Mouse (Mus musculus) heart, embryonic 12.5 days (tissue): ENCODE data around the gene Uhrf1. TPM values are rescaled to one million over a fixed set of nuclear protein-coding genes. Genes with fewer than 3 reads are reported as not detected.
A peak's percentile ranks its signal among the peaks of the same experiment; 100 is the strongest.

Experiments used
- ATAC-seq: fragments of 200-750 bp; cut with Nextera tagmentation; 2 replicates; pipeline ENCODE4 v1.8.0; 2017; ENCODE audit warnings: moderate TSS enrichment, moderate library complexity; ENCODE audit not compliant: insufficient number of reproducible peaks, low FRiP score
- H3K27ac ChIP-seq: fragments of 300-500 bp; sonication (generic); 2 replicates; pipeline ENCODE4 v1.5.1; 2016; ENCODE audit warnings: mild to moderate bottlenecking, moderate library complexity; ENCODE audit not compliant: poor library complexity, severe bottlenecking
- H3K27me3 ChIP-seq: fragments of 300-500 bp; sonication (generic); replicated peaks from 2 replicates; pipeline ENCODE4 v1.6.1; 2016; ENCODE audit warnings: mild to moderate bottlenecking, moderate library complexity
- H3K36me3 ChIP-seq: fragments of 300-500 bp; sonication (generic); 2 replicates; pipeline ENCODE4 v1.6.1; 2016; ENCODE audit warnings: mild to moderate bottlenecking, moderate library complexity
- H3K4me1 ChIP-seq: fragments of 300-500 bp; sonication (generic); replicated peaks from 2 replicates; pipeline ENCODE4 v1.6.1; 2016; ENCODE audit warnings: mild to moderate bottlenecking
- H3K4me2 ChIP-seq: fragments of 300-500 bp; sonication (generic); 2 replicates; pipeline ENCODE4 v1.6.1; 2016; ENCODE audit warnings: mild to moderate bottlenecking, moderate library complexity
- H3K4me3 ChIP-seq: fragments of 300-500 bp; sonication (generic); 2 replicates; pipeline ENCODE4 v1.5.1; 2016; ENCODE audit warnings: mild to moderate bottlenecking
- H3K9ac ChIP-seq: fragments of 300-500 bp; sonication (generic); 2 replicates; pipeline ENCODE4 v1.6.1; 2016; ENCODE audit warnings: mild to moderate bottlenecking, moderate library complexity
- H3K9me3 ChIP-seq: fragments of 300-500 bp; sonication (generic); replicated peaks from 2 replicates; pipeline ENCODE4 v1.6.1; 2016; ENCODE audit warnings: mild to moderate bottlenecking, moderate library complexity
- WGBS: fragments of 180-500 bp; shearing (Covaris S2); methylation state at CpG from one replicate; pipeline ENCODE4 v1.1.7; 2016; 5-methylcytosine and 5-hydroxymethylcytosine counted together
- polyA plus RNA-seq: library from polyadenylated mRNA; unstranded; fragments of >200 nt; fragmentation: Nextera tagmentation; extraction: Ambion mirVana; gene quantifications from 2 replicates; pipeline ENCODE4 v1.2.1, GENCODE M21; 2016

Uhrf1 gene
- polyA plus RNA-seq, 1 experiment from 2014 or later, result 88.4 TPM

- H3K4me2 ChIP-seq, result no peak overlapping the region
- 0 out of 2 replicates have a peak overlapping the region, but pooled peaks have one; percentile 48 for H3K9ac ChIP-seq
- no peak overlapping the region for H3K27ac ChIP-seq
- no peaks in the 10 kb centered on the region for H3K9me3 ChIP-seq
- ATAC-seq, result peak; percentile 34; the same call in 1 of the 2 replicates
- peaks cover 46% of the 10 kb centered on the region for H3K36me3 ChIP-seq
- peaks cover 43% of the 10 kb centered on the region for H3K4me1 ChIP-seq
- H3K27me3 ChIP-seq, result no peaks in the 10 kb centered on the region
- H3K4me3 ChIP-seq, result no peak overlapping the region
- 34% methylated on average over 2 of the region's 2 CpGs for WGBS
These were observed 47.6 kb downstream of the Uhrf1 start for GRCm38 (mm10) chr17:56350694-56351093.

GRCm38 (mm10) chr17:56356921-56357885 lies 54.1 kb downstream of the Uhrf1 start:
- Histone ChIP-seq H3K4me3 (no peak overlapping the region), H3K4me1 (peaks cover 14% of the 10 kb centered on the region), H3K27me3 (no peaks in the 10 kb centered on the region), H3K27ac (no peak overlapping the region), H3K4me2 (no peak overlapping the region), H3K9me3 (no peaks in the 10 kb centered on the region), H3K36me3 (peaks cover 78% of the 10 kb centered on the region), H3K9ac (no peak overlapping the region)
- 60% methylated on average over 9 of the region's 9 CpGs for WGBS
- peak; percentile 25; the same call in 1 of the 2 replicates for ATAC-seq

GRCm38 (mm10) chr17:56359183-56359725 lies 56.1 kb downstream of the Uhrf1 start:
- no peak overlapping the region for H3K9ac ChIP-seq
- no peaks in the 10 kb centered on the region for H3K27me3 ChIP-seq
- no peak overlapping the region for H3K4me3 ChIP-seq
- 82% methylated on average over 3 of the region's 3 CpGs for WGBS
- H3K27ac ChIP-seq, result no peak overlapping the region
- H3K36me3 ChIP-seq, result peaks cover 68% of the 10 kb centered on the region
- no peaks in the 10 kb centered on the region for H3K9me3 ChIP-seq
- no peak overlapping the region for H3K4me2 ChIP-seq
- H3K4me1 ChIP-seq, result peaks cover 14% of the 10 kb centered on the region
- no peak for ATAC-seq

GRCm38 (mm10) chr17:56359864-56360263 lies 56.7 kb downstream of the Uhrf1 start:
- no peak overlapping the region for H3K4me2 ChIP-seq
- no peak overlapping the region for H3K4me3 ChIP-seq
- no peak overlapping the region for H3K27ac ChIP-seq
- H3K27me3 ChIP-seq, result no peaks in the 10 kb centered on the region
- peaks cover 62% of the 10 kb centered on the region for H3K36me3 ChIP-seq
- 84% methylated on average over 1 of the region's 1 CpGs for WGBS
- H3K9me3 ChIP-seq, result no peaks in the 10 kb centered on the region
- H3K4me1 ChIP-seq, result peaks cover 15% of the 10 kb centered on the region
- no peak overlapping the region for H3K9ac ChIP-seq
- ATAC-seq, result no peak

GRCm38 (mm10) chr17:56360451-56360850 lies 57.3 kb downstream of the Uhrf1 start:
- Histone ChIP-seq H3K4me3 (no peak overlapping the region), H3K36me3 (peaks cover 56% of the 10 kb centered on the region), H3K4me2 (no peak overlapping the region), H3K4me1 (peaks cover 21% of the 10 kb centered on the region), H3K9ac (no peak overlapping the region), H3K27ac (no peak overlapping the region), H3K27me3 (no peaks in the 10 kb centered on the region), H3K9me3 (no peaks in the 10 kb centered on the region)
- no peak for ATAC-seq
- 68% methylated on average over 8 of the region's 8 CpGs for WGBS

GRCm38 (mm10) chr17:56361542-56361941 lies 58.4 kb downstream of the Uhrf1 start:
- Histone ChIP-seq H3K9ac (no peak overlapping the region), H3K4me2 (no peak overlapping the region), H3K9me3 (no peaks in the 10 kb centered on the region), H3K4me1 (peaks cover 32% of the 10 kb centered on the region), H3K36me3 (peaks cover 45% of the 10 kb centered on the region), H3K4me3 (no peak overlapping the region), H3K27me3 (no peaks in the 10 kb centered on the region), H3K27ac (no peak overlapping the region)
- WGBS, result 81% methylated on average over 2 of the region's 2 CpGs
- no peak for ATAC-seq

- Histone ChIP-seq H3K4me2 (no peak overlapping the region), H3K27me3 (no peaks in the 10 kb centered on the region), H3K4me1 (peaks cover 24% of the 10 kb centered on the region), H3K4me3 (no peak overlapping the region), H3K36me3 (peaks cover 47% of the 10 kb centered on the region), H3K9ac (peak overlapping the region; percentile 42), H3K9me3 (no peaks in the 10 kb centered on the region), H3K27ac (0 out of 2 replicates have a peak overlapping the region, but pooled peaks have one; percentile 31)
- 0 out of 2 replicates have a peak, but pooled peaks have one; percentile 1 for ATAC-seq
- WGBS, result 46% methylated on average over 7 of the region's 7 CpGs
These were observed 62.9 kb downstream of the Uhrf1 start for GRCm38 (mm10) chr17:56365791-56366673.

- peaks cover 27% of the 10 kb centered on the region for H3K4me1 ChIP-seq
- H3K27me3 ChIP-seq, result no peaks in the 10 kb centered on the region
- WGBS, result 88% methylated on average over 6 of the region's 6 CpGs
- H3K4me3 ChIP-seq, result no peak overlapping the region
- H3K36me3 ChIP-seq, result peaks cover 55% of the 10 kb centered on the region
- H3K9me3 ChIP-seq, result no peaks in the 10 kb centered on the region
- ATAC-seq, result no peak
- H3K4me2 ChIP-seq, result no peak overlapping the region
- no peak overlapping the region for H3K27ac ChIP-seq
- H3K9ac ChIP-seq, result no peak overlapping the region
These were observed 65.2 kb downstream of the Uhrf1 start for GRCm38 (mm10) chr17:56368291-56368790.

GRCm38 (mm10) chr17:56370090-56370489 lies 67.0 kb downstream of the Uhrf1 start:
- H3K27ac ChIP-seq, result no peak overlapping the region
- H3K9ac ChIP-seq, result no peak overlapping the region
- no peak for ATAC-seq
- WGBS, result 85% methylated on average over 3 of the region's 3 CpGs
- H3K27me3 ChIP-seq, result no peaks in the 10 kb centered on the region
- H3K4me3 ChIP-seq, result no peak overlapping the region
- H3K4me2 ChIP-seq, result no peak overlapping the region
- peaks cover 36% of the 10 kb centered on the region for H3K4me1 ChIP-seq
- peaks cover 67% of the 10 kb centered on the region for H3K36me3 ChIP-seq
- no peaks in the 10 kb centered on the region for H3K9me3 ChIP-seq

GRCm38 (mm10) chr17:56371029-56371660 lies 68.0 kb downstream of the Uhrf1 start:
- ATAC-seq, result no peak
- Histone ChIP-seq H3K4me1 (peaks cover 25% of the 10 kb centered on the region), H3K27ac (no peak overlapping the region), H3K9me3 (no peaks in the 10 kb centered on the region), H3K27me3 (no peaks in the 10 kb centered on the region), H3K4me2 (no peak overlapping the region), H3K4me3 (no peak overlapping the region), H3K36me3 (peaks cover 76% of the 10 kb centered on the region), H3K9ac (no peak overlapping the region)
- WGBS, result 80% methylated on average over 15 of the region's 15 CpGs
